Mouse (Mus musculus) myocyte (in vitro differentiated cells): ENCODE measurements around the gene Pgp. TPM values are rescaled to one million over a fixed set of nuclear protein-coding genes. Genes with fewer than 3 reads are reported as not detected.
A peak's percentile ranks its signal among the peaks of the same experiment; 100 is the strongest.

Experiments
- H3K27me3 ChIP-seq: one replicate; pipeline ENCODE4 v1.6.1; 2011; ENCODE audit not compliant: control insufficient read depth, insufficient read depth, insufficient read length
- H3K36me3 ChIP-seq: one replicate; pipeline ENCODE4 v1.6.1; 2011; ENCODE audit not compliant: control insufficient read depth, insufficient read depth
- H3K4me2 ChIP-seq: one replicate; pipeline ENCODE4 v1.6.1; 2011; ENCODE audit warnings: low read depth, control low read depth
- H3K4me3 ChIP-seq: one replicate; pipeline ENCODE4 v1.5.1; 2011; ENCODE audit warnings: mild to moderate bottlenecking, control low read depth, moderate library complexity
- H3K79me2 ChIP-seq: one replicate; pipeline ENCODE4 v1.6.1; 2011; ENCODE audit not compliant: control insufficient read depth, insufficient read depth
- H3ac ChIP-seq: one replicate; pipeline ENCODE4 v1.6.1; 2011; ENCODE audit not compliant: control insufficient read depth, insufficient read length
- CEBPB ChIP-seq: IDR thresholded peaks from 2 replicates; pipeline ENCODE4 v1.6.1; 2011; ENCODE audit warnings: mild to moderate bottlenecking, moderate library complexity; ENCODE audit not compliant: poor library complexity, insufficient read depth, severe bottlenecking
- E2F4 ChIP-seq: IDR thresholded peaks from one replicate; pipeline ENCODE4 v1.6.1; 2011; ENCODE audit warnings: mild to moderate bottlenecking, control low read depth, moderate library complexity; ENCODE audit not compliant: insufficient read depth
- MAX ChIP-seq: IDR thresholded peaks from one replicate; pipeline ENCODE4 v1.6.1; 2011; ENCODE audit warnings: low read depth, mild to moderate bottlenecking, control low read depth
- MYOD1 ChIP-seq, 3 experiments: IDR thresholded peaks; one replicate each; pipeline ENCODE4 v1.6.1; 2011; ENCODE audit warnings: control low read depth in 2 of 3, low read depth in 2 of 3, mild to moderate bottlenecking in 2 of 3, moderate library complexity in 1 of 3; ENCODE audit not compliant: insufficient read length in 2 of 3, control insufficient read depth in 1 of 3
- MYOG ChIP-seq, 3 experiments: IDR thresholded peaks; one replicate each; pipeline ENCODE4 v1.6.1; 2011; ENCODE audit warnings: control low read depth in 2 of 3, low read depth in 2 of 3, mild to moderate bottlenecking in 2 of 3; ENCODE audit not compliant: insufficient read length in 2 of 3, control insufficient read depth in 1 of 3, insufficient read depth in 1 of 3
- POLR2A ChIP-seq: IDR thresholded peaks from one replicate; pipeline ENCODE4 v1.6.1; 2011; ENCODE audit warnings: low read depth, mild to moderate bottlenecking, control low read depth, moderate library complexity; ENCODE audit not compliant: insufficient read length
- POLR2AphosphoS2 ChIP-seq: IDR thresholded peaks from one replicate; pipeline ENCODE4 v1.6.1; 2011; ENCODE audit warnings: low read depth, control low read depth; ENCODE audit not compliant: insufficient read length
- REST ChIP-seq: IDR thresholded peaks from one replicate; pipeline ENCODE4 v1.6.1; 2011; ENCODE audit warnings: mild to moderate bottlenecking, control low read depth, moderate library complexity; ENCODE audit not compliant: insufficient read depth, insufficient read length
- SRF ChIP-seq: IDR thresholded peaks from one replicate; pipeline ENCODE4 v1.6.1; 2011; ENCODE audit warnings: low read depth; ENCODE audit not compliant: control insufficient read depth, insufficient read length
- TCF12 ChIP-seq: IDR thresholded peaks from one replicate; pipeline ENCODE4 v1.6.1; 2011; ENCODE audit warnings: mild to moderate bottlenecking, control low read depth; ENCODE audit not compliant: poor library complexity, insufficient read depth, severe bottlenecking
- TCF3 ChIP-seq: IDR thresholded peaks from one replicate; pipeline ENCODE4 v1.6.1; 2011; ENCODE audit warnings: low read depth, control low read depth; ENCODE audit not compliant: insufficient read length
- USF1 ChIP-seq: IDR thresholded peaks from one replicate; pipeline ENCODE4 v1.6.1; 2011; ENCODE audit warnings: low read depth, mild to moderate bottlenecking, control low read depth, moderate library complexity
- polyA plus RNA-seq: library from polyadenylated mRNA; unstranded; fragments of >200 nt; fragmentation: generic; extraction: Trizol; gene quantifications from one replicate; pipeline ENCODE4 v1.2.1, GENCODE M21; 2012; ENCODE audit warnings: missing spikeins

Gene Pgp
- polyA plus RNA-seq, 1 experiment: 53.7 TPM

DNA sequence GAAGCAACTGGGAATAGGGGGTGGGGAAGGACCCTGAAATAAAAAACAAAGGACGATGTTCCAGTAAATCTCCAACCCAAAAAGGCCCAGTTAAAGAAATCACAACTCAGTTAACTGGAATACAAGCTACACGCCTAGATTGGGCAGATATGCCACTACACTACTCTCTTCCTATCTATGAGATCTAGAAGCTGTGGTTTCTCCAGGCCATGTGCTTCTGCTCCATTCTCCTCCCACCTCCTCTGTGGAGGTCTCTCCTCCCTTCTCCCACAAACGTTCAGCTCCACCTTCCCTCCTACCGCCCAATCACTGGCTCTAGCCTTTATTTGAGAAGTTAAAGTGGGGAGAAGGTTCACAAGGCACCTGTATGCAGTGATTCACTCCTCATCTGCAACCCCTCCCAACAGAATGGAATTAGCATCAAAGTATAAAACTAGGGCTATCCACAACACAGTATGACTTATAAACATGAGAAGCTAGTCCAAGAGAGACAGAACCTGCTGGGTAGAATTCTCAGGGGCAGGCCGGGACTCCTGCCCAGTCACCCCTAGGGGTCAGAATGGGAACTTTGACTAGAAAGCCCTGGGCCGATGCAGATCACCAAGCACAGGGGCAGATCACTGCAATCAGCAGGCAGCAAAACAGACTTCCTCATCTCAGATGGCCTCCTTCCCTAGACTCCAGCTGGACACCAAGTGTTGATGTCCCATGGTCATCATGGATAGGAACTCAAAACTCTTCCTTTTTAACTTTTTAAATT, 6.6 kb upstream of the Pgp start:
- no peak overlapping the region for H3K4me2 ChIP-seq
- no peaks in the 10 kb centered on the region for H3K36me3 ChIP-seq

DNA sequence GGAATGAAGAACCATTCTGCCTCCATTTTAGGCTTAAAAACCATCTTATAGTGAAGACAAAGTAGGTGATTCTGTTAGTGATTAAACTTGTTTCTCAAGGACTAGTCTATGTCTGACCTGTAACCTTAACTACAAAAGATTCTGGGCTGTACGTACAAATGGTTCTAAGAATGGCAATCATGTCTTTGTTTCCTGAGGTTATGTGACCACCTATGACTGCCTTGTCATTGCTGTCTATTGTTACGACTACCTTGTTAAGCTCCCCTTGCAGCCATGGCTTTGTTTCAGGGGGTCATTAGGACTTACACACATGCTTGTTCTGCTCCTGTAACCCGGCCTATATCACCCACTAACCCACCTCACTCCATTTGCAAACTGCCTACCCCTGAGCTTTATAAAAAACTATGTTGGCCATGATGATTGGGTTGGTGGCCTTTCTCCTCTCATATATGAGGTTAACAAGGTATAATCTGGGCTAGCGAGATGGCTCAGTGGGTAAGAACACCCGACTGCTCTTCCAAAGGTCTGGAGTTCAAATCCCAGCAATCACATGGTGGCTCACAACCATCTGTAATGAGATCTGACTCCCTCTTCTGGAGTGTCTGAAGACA, 1.5 kb upstream of the Pgp start:
- TF ChIP-seq TCF12 (no peak), E2F4 (no peak), REST (no peak), MAX (no peak), POLR2AphosphoS2 (no peak), CEBPB (no peak), TCF3 (no peak), POLR2A (no peak), MYOG (IDR thresholded peaks at IDR 0.05; ENCODE audit: control insufficient read depth in 1 of 3, insufficient read depth in 1 of 3, insufficient read length in 2 of 3, low read depth in 2 of 3) (no peak), SRF (no peak), USF1 (no peak), MYOD1 (IDR thresholded peaks at IDR 0.05; ENCODE audit: control insufficient read depth in 1 of 3, insufficient read length in 2 of 3, low read depth in 2 of 3) (no peak)
- H3K36me3 ChIP-seq: no peaks in the 10 kb centered on the region

More for the DNA sequence above, 6.6 kb upstream of the Pgp start:
- no peak overlapping the region for H3K4me3 ChIP-seq
- no peaks in the 10 kb centered on the region for H3K27me3 ChIP-seq
- TF ChIP-seq MAX (no peak), TCF12 (no peak), MYOG (IDR thresholded peaks at IDR 0.05; ENCODE audit: control insufficient read depth in 1 of 3, insufficient read depth in 1 of 3, insufficient read length in 2 of 3, low read depth in 2 of 3) (no peak), POLR2AphosphoS2 (no peak), POLR2A (no peak), SRF (no peak), MYOD1 (IDR thresholded peaks at IDR 0.05; ENCODE audit: control insufficient read depth in 1 of 3, insufficient read length in 2 of 3, low read depth in 2 of 3) (no peak), REST (no peak), TCF3 (no peak), CEBPB (no peak), E2F4 (no peak), USF1 (no peak)
- H3ac ChIP-seq: no peak overlapping the region
- no peaks in the 10 kb centered on the region for H3K79me2 ChIP-seq

DNA sequence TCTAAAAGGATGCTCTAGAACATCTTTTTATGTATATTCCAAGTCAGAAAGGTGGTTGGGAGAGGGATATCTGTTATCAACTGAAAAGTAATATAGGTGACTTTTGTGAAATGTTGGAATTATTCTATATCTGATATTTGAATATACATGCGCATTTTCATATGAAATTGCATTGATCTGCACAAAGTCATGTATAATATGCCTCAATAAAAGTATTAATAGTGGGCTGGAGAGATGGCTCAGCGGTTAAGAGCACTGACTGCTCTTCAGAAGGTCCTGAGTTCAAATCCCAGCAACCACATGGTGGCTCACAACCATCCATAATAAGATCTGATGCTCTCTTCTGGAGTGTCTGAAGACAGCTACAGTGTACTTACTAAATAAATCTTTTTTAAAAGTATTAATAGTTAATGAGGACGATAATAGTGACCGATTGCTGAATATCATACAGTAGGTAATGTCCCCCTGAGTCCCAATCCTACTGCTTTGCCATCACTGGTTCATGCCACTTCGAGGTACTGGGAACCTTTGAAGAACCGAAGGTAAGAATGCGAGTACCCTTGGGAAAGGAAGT, 769 bp upstream of the Pgp start:
- TF ChIP-seq MAX (no peak), USF1 (no peak), TCF12 (no peak), MYOG (IDR thresholded peaks at IDR 0.05; ENCODE audit: control insufficient read depth in 1 of 3, insufficient read depth in 1 of 3, insufficient read length in 2 of 3, low read depth in 2 of 3) (no peak), REST (no peak), CEBPB (no peak), POLR2A (no peak), SRF (no peak), POLR2AphosphoS2 (no peak), TCF3 (no peak), MYOD1 (IDR thresholded peaks at IDR 0.05; ENCODE audit: control insufficient read depth in 1 of 3, insufficient read length in 2 of 3, low read depth in 2 of 3) (no peak), E2F4 (no peak)
- H3K4me2 ChIP-seq: peak overlapping the region; percentile 71
- peak overlapping the region; percentile 72 for H3ac ChIP-seq
- H3K27me3 ChIP-seq: no peaks in the 10 kb centered on the region
- H3K36me3 ChIP-seq: no peaks in the 10 kb centered on the region
- peak overlapping the region; percentile 72 for H3K4me3 ChIP-seq
- peaks cover 22% of the 10 kb centered on the region for H3K79me2 ChIP-seq

More for the DNA sequence above, 1.5 kb upstream of the Pgp start:
- H3K79me2 ChIP-seq: peaks cover 22% of the 10 kb centered on the region
- H3ac ChIP-seq: no peak overlapping the region
- H3K4me3 ChIP-seq: no peak overlapping the region
- no peaks in the 10 kb centered on the region for H3K27me3 ChIP-seq
- no peak overlapping the region for H3K4me2 ChIP-seq

- TF ChIP-seq CEBPB: no peak
- no peak for TF ChIP-seq USF1
- no peak for TF ChIP-seq SRF
- TF ChIP-seq TCF3: no peak
- no peak for TF ChIP-seq POLR2A
- TF ChIP-seq TCF12: no peak
- TF ChIP-seq MYOG (IDR thresholded peaks at IDR 0.05; ENCODE audit: control insufficient read depth in 1 of 3, insufficient read depth in 1 of 3, insufficient read length in 2 of 3, low read depth in 2 of 3): peak in 1 of 3 experiments; percentile 11
- H3K27me3 ChIP-seq: no peaks in the 10 kb centered on the region
- H3K79me2 ChIP-seq: peaks cover 22% of the 10 kb centered on the region
- H3K36me3 ChIP-seq: peaks cover 9% of the 10 kb centered on the region
- H3K4me3 ChIP-seq: peak overlapping the region; percentile 72
- H3K4me2 ChIP-seq: peak overlapping the region; percentile 96
- H3ac ChIP-seq: peak overlapping the region; percentile 72
These were observed 722 bp downstream of the Pgp start for GRCm38 (mm10) chr17:24470701-24471527.
